Mouse (Mus musculus) olfactory bulb, adult 2 months (tissue): ENCODE measurements at regions not wholly inside any gene's neighbourhood (a gene's known extent, or its start where the extent isn't known, plus 50 kb on each side); places are given as distances from the start of the nearest gene placed in this dataset.

Source experiments
- CTCF ChIP-seq: fragments of 200-500 bp; IDR thresholded peaks from 2 replicates; pipeline ENCODE4 v1.5.1; 2012; ENCODE audit warnings: low read depth, mild to moderate bottlenecking, low read length, moderate library complexity; ENCODE audit not compliant: insufficient read depth
- POLR2A ChIP-seq: fragments of 200-500 bp; IDR thresholded peaks from 2 replicates; pipeline ENCODE4 v1.6.1; 2012; ENCODE audit warnings: mild to moderate bottlenecking, low read depth, low read length, moderate library complexity; ENCODE audit not compliant: insufficient read depth

DNA sequence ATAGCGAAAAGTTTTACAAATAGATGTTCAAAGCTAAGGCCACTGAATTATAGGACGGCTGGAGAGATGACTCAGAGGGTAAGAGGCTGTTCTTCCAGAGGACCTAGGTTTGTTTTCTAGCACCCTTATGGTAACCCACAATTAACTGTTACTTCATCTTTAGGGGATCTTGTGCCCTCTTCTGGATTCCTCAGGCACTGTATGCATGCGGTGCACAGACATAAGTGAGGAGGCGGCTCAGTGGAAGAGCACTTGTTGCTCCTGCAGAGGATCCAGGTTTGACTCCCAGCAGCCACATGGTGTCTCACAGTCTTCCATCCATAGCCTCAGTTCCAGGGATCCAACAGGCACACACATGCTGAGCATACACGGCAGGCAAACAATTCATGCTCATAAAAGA is 89.7 kb upstream of the Shb start:
- no peak for TF ChIP-seq POLR2A
- TF ChIP-seq CTCF = no peak
